Mouse (Mus musculus): Measurements from ENCODE around the gene Ric8a. TPM values are rescaled to one million over a fixed set of nuclear protein-coding genes. Genes with fewer than 3 reads are reported as not detected.

Gene Ric8a
- total RNA-seq, 1 experiment = 60.5 TPM

DNA sequence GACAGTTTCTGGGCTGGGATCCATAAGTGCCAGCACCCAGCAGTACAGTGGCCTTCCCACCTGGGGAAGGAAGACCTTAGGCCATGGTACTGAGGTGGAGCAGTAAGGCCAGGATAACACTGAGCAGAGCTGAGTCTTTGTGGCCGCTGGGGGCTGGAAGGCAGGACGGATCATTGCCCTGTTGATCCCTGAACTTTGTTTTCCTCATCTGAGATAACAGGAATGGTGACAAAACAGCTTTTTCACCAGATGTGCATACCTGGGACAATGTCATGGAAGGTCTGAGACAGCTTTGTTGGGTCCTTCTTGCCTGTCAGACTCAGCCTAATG, 21.0 kb upstream of the Ric8a start:
- peaks cover 0 to 8% of the 10 kb centered on the region in 2 experiments; a peak in 2 of 4 replicates for H3K4me1 ChIP-seq (ENCODE audit: control insufficient read depth in 2 of 2, insufficient read depth in 2 of 2, low read length in 2 of 2, poor library complexity in 1 of 2)
- H3K27ac ChIP-seq (ENCODE audit: insufficient read depth, low read depth, low read length, poor library complexity, severe bottlenecking) = no peak overlapping the region
- peak overlapping the region; percentile 56 for H3K9ac ChIP-seq (ENCODE audit: insufficient read depth, low read depth, low read length, poor library complexity, severe bottlenecking)
- TF ChIP-seq MAFK (IDR thresholded peaks at IDR 0.05; ENCODE audit: insufficient read depth, low read depth, low read length) (no peak), CHD2 (IDR thresholded peaks at IDR 0.05; ENCODE audit: low read depth, low read length) (no peak), ZC3H11A (IDR thresholded peaks at IDR 0.05; ENCODE audit: borderline replicate concordance, low read depth, low read length) (no peak), HCFC1 (IDR thresholded peaks at IDR 0.05; ENCODE audit: borderline replicate concordance, insufficient read depth, low read length) (no peak), ZNF384 (IDR thresholded peaks at IDR 0.05; ENCODE audit: low read depth, low read length) (no peak)
- no peak for DNase-seq (ENCODE audit: low read depth, low spot score)
- peak overlapping the region; percentile 58 to 72 for H3K4me3 ChIP-seq (ENCODE audit: insufficient read depth in 1 of 2, low read depth in 1 of 2, low read length in 2 of 2, poor library complexity in 1 of 2, severe bottlenecking in 1 of 2)
- H3K36me3 ChIP-seq (ENCODE audit: control insufficient read depth, insufficient read depth, low read length, poor library complexity, severe bottlenecking) = peaks cover 4% of the 10 kb centered on the region; the same call in 1 of the 2 replicates
- in situ Hi-C loops (cut with MboI; ENCODE audit: low sequenced_read_pairs in 2 of 2, unreplicated experiment in 2 of 2) = loop anchor here in 1 of 2 experiments (25.0 kb wide), 1 partner anchor 227 kb away; the partner anchor contains the start of gene B4galnt4
- H3K9me3 ChIP-seq (ENCODE audit: control insufficient read depth, insufficient read depth, low read depth, low read length) = no peaks in the 10 kb centered on the region

DNA sequence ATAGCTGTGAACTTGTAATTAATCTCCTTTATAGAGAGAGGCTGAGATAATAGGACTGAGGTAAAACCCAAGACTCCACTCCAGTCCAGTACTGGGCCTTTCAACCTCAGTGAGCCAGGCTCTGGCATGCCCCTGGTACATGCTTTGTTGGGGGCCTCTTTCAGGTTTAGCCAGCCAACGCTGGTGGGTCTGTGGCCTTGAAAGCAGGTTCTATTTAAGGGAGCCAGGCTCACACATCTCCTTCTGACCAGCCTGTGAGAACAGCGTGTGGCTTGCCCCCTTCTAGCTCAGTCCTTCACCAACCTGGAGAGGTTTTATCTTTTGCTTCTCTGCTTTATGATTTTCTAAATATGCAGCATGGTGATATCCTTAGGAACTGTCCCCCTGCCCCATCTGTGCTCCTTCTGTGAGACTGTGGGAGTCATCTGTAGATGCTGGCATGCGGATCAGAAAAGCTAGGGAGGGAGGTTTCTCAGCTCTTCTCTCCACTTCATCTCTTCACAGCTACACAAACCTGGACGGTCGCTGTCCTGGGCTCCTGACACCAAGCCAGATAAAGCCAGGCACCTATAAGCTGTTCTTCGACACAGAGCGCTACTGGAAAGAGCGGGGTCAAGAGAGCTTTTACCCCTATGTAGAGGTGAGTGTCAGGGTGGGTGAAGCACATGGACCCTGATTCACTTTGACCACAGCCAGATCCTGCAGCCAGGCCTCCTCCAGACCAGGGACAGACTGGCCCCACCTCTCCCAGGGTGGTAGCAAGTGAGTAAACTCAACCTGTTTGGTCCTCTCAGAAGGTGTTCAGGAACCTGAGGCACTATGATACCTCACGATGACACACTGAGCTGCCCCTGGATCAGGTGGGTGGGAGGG, 20.3 kb upstream of the Ric8a start:
- no peak overlapping the region for H3K4me3 ChIP-seq (ENCODE audit: insufficient read depth in 1 of 2, low read depth in 1 of 2, low read length in 2 of 2, poor library complexity in 1 of 2, severe bottlenecking in 1 of 2)
- no peak overlapping the region for H3K27ac ChIP-seq (ENCODE audit: insufficient read depth, low read depth, low read length, poor library complexity, severe bottlenecking)
- DNase-seq (ENCODE audit: low read depth, low spot score) = no peak
- H3K4me1 ChIP-seq (ENCODE audit: control insufficient read depth in 2 of 2, insufficient read depth in 2 of 2, low read length in 2 of 2, poor library complexity in 1 of 2) = peaks cover 0 to 13% of the 10 kb centered on the region in 2 experiments; a peak in 2 of 4 replicates
- H3K9ac ChIP-seq (ENCODE audit: insufficient read depth, low read depth, low read length, poor library complexity, severe bottlenecking) = no peak overlapping the region
- no peaks in the 10 kb centered on the region for H3K9me3 ChIP-seq (ENCODE audit: control insufficient read depth, insufficient read depth, low read depth, low read length)
- peaks cover 4% of the 10 kb centered on the region; the same call in 1 of the 2 replicates for H3K36me3 ChIP-seq (ENCODE audit: control insufficient read depth, insufficient read depth, low read length, poor library complexity, severe bottlenecking)
- in situ Hi-C loops (cut with MboI; ENCODE audit: low sequenced_read_pairs in 2 of 2, unreplicated experiment in 2 of 2) = loop anchor here in 1 of 2 experiments (25.0 kb wide), 1 partner anchor 226 kb away; the partner anchor contains the start of gene B4galnt4
- TF ChIP-seq HCFC1 (IDR thresholded peaks at IDR 0.05; ENCODE audit: borderline replicate concordance, insufficient read depth, low read length) (no peak), CHD2 (IDR thresholded peaks at IDR 0.05; ENCODE audit: low read depth, low read length) (no peak), ZNF384 (IDR thresholded peaks at IDR 0.05; ENCODE audit: low read depth, low read length) (no peak), MAFK (IDR thresholded peaks at IDR 0.05; ENCODE audit: insufficient read depth, low read depth, low read length) (no peak), ZC3H11A (IDR thresholded peaks at IDR 0.05; ENCODE audit: borderline replicate concordance, low read depth, low read length) (no peak)

DNA sequence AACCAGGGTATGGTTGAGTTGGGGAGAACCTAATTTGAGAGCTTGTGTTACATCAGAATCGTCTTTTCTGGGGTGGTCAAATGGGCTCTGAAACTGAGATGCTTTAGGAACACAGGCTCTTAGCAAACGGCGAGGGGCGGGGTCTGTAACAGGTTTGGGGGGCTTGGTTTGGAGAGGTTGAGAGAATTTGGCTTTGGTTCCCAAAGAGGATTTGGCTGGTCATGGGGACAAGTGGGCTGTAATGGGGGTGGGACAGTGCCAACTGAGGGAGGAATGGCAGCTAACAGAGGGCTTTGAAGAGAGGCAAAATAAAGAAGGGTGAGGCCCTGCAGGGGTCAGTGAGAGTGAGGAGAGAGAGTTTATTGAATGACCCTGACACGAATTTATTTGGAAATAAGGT, 17.2 kb upstream of the Ric8a start:
- Histone ChIP-seq H3K4me3 (ENCODE audit: insufficient read depth in 1 of 2, low read depth in 1 of 2, low read length in 2 of 2, poor library complexity in 1 of 2, severe bottlenecking in 1 of 2) (no peak overlapping the region), H3K9me3 (ENCODE audit: control insufficient read depth, insufficient read depth, low read depth, low read length) (no peaks in the 10 kb centered on the region), H3K9ac (ENCODE audit: insufficient read depth, low read depth, low read length, poor library complexity, severe bottlenecking) (no peak overlapping the region), H3K36me3 (ENCODE audit: control insufficient read depth, insufficient read depth, low read length, poor library complexity, severe bottlenecking) (peaks cover 4% of the 10 kb centered on the region; the same call in 1 of the 2 replicates), H3K27ac (ENCODE audit: insufficient read depth, low read depth, low read length, poor library complexity, severe bottlenecking) (no peak overlapping the region), H3K4me1 (ENCODE audit: control insufficient read depth in 2 of 2, insufficient read depth in 2 of 2, low read length in 2 of 2, poor library complexity in 1 of 2) (peaks cover 4 to 18% of the 10 kb centered on the region in 2 experiments; a peak in 2 of 4 replicates)
- in situ Hi-C loops (cut with MboI; ENCODE audit: low sequenced_read_pairs in 2 of 2, unreplicated experiment in 2 of 2) = loop anchor here in 1 of 2 experiments (25.0 kb wide), 1 partner anchor 223 kb away; the partner anchor contains the start of gene B4galnt4
- TF ChIP-seq CHD2 (IDR thresholded peaks at IDR 0.05; ENCODE audit: low read depth, low read length) (no peak), HCFC1 (IDR thresholded peaks at IDR 0.05; ENCODE audit: borderline replicate concordance, insufficient read depth, low read length) (no peak), ZC3H11A (IDR thresholded peaks at IDR 0.05; ENCODE audit: borderline replicate concordance, low read depth, low read length) (no peak), ZNF384 (IDR thresholded peaks at IDR 0.05; ENCODE audit: low read depth, low read length) (no peak), MAFK (IDR thresholded peaks at IDR 0.05; ENCODE audit: insufficient read depth, low read depth, low read length) (no peak)
- DNase-seq (ENCODE audit: low read depth, low spot score) = no peak

DNA sequence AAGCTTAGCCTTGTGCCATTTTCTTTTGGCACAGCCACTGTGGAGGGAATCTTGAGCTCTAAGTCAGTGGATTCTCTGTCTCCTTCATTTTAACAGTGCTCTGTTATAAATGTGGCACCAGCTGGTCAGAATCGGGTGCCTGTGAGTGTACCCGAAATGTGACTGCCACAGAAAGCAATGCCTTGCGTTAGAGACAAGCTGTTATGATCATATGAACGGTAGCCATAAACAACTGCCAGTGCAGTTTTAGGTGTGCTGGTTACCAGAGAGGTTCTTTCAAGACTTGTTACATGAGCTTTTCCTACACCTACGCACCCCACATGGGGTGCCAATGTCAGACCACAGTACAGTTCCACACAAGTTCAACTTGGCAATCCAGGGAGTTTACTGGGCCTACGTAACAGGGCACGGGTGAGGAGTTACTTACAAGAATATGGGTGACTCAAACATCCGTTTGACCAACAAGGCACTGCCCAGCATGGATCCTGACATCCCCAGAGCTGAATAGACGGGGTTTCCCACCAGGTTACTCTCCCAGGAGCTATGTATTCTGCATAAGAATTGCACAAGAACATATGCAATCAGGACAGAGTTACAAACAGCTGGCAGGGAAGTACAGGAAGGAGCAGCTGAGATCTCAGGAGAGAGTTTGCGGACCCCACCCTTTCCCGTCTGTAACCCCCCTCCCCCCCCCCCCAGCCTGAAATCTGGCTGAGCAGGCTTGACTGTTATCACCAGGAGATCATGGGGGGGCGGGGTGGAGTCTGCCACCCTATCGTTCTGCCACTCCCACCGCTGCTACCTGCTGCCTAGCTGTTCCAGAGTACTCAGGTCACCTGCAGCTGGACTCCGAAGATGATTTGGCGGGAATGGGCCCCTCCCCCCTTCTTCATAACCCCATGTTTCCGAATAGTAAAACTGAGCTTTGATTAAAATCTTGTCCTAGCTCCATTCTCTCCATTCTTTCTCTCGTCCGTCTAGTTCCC, 15.7 kb upstream of the Ric8a start:
- DNase-seq (ENCODE audit: low read depth, low spot score) = no peak
- peak overlapping the region; percentile 15 to 27; a peak in 2 of 4 replicates for H3K4me3 ChIP-seq (ENCODE audit: insufficient read depth in 1 of 2, low read depth in 1 of 2, low read length in 2 of 2, poor library complexity in 1 of 2, severe bottlenecking in 1 of 2)
- TF ChIP-seq MAFK (IDR thresholded peaks at IDR 0.05; ENCODE audit: insufficient read depth, low read depth, low read length) (no peak), ZC3H11A (IDR thresholded peaks at IDR 0.05; ENCODE audit: borderline replicate concordance, low read depth, low read length) (no peak), HCFC1 (IDR thresholded peaks at IDR 0.05; ENCODE audit: borderline replicate concordance, insufficient read depth, low read length) (peak; percentile 21; the same call in 1 of the 2 replicates), ZNF384 (IDR thresholded peaks at IDR 0.05; ENCODE audit: low read depth, low read length) (no peak), CHD2 (IDR thresholded peaks at IDR 0.05; ENCODE audit: low read depth, low read length) (no peak)
- H3K27ac ChIP-seq (ENCODE audit: insufficient read depth, low read depth, low read length, poor library complexity, severe bottlenecking) = peak overlapping the region; percentile 71; the same call in 1 of the 2 replicates
- H3K4me1 ChIP-seq (ENCODE audit: control insufficient read depth in 2 of 2, insufficient read depth in 2 of 2, low read length in 2 of 2, poor library complexity in 1 of 2) = peaks cover 4 to 25% of the 10 kb centered on the region in 2 experiments; a peak in 2 of 4 replicates
- peaks cover 4% of the 10 kb centered on the region; the same call in 1 of the 2 replicates for H3K36me3 ChIP-seq (ENCODE audit: control insufficient read depth, insufficient read depth, low read length, poor library complexity, severe bottlenecking)
- in situ Hi-C loops (cut with MboI; ENCODE audit: low sequenced_read_pairs in 2 of 2, unreplicated experiment in 2 of 2) = loop anchor here (5.0 to 25.0 kb wide), 5 partner anchors 54 to 334 kb away; partner anchors contain the start of genes B4galnt4 (in 1 of the 2), Cox8b (in 1 of the 2) and Rnh1 (in 1 of the 2)
- H3K9ac ChIP-seq (ENCODE audit: insufficient read depth, low read depth, low read length, poor library complexity, severe bottlenecking) = peak overlapping the region; percentile 35; the same call in 1 of the 2 replicates
- no peaks in the 10 kb centered on the region for H3K9me3 ChIP-seq (ENCODE audit: control insufficient read depth, insufficient read depth, low read depth, low read length)
